Mouse (Mus musculus) forebrain, embryonic 15.5 days (tissue): Measurements from ENCODE around the gene 4931440F15Rik. TPM values are rescaled to one million over a fixed set of nuclear protein-coding genes. Genes with fewer than 3 reads are reported as not detected.

Source experiments
- ATAC-seq: fragments of 200-750 bp; cut with Nextera tagmentation; replicated peaks from 2 replicates; pipeline ENCODE4 v1.8.0; 2017; ENCODE audit warnings: mild to moderate bottlenecking, moderate TSS enrichment, moderate library complexity
- H3K27ac ChIP-seq: fragments of 300-500 bp; sonication (generic); replicated peaks from 2 replicates; pipeline ENCODE4 v1.5.1; 2015; ENCODE audit warnings: mild to moderate bottlenecking, inconsistent platforms
- H3K27me3 ChIP-seq: fragments of 300-500 bp; sonication (generic); 2 replicates; pipeline ENCODE4 v1.6.1; 2015; ENCODE audit warnings: inconsistent platforms
- H3K36me3 ChIP-seq: fragments of 300-500 bp; sonication (generic); 2 replicates; pipeline ENCODE4 v1.6.1; 2015; ENCODE audit warnings: mild to moderate bottlenecking, inconsistent platforms
- H3K4me1 ChIP-seq: fragments of 300-500 bp; sonication (generic); 2 replicates; pipeline ENCODE4 v1.6.1; 2015; ENCODE audit warnings: inconsistent platforms
- H3K4me2 ChIP-seq: fragments of 300-500 bp; sonication (generic); replicated peaks from 2 replicates; pipeline ENCODE4 v1.6.1; 2015; ENCODE audit warnings: mild to moderate bottlenecking, inconsistent platforms
- H3K4me3 ChIP-seq: fragments of 300-500 bp; sonication (generic); 2 replicates; pipeline ENCODE4 v1.5.1; 2015; ENCODE audit warnings: mild to moderate bottlenecking, inconsistent platforms
- H3K9ac ChIP-seq: fragments of 300-500 bp; sonication (generic); replicated peaks from 2 replicates; pipeline ENCODE4 v1.6.1; 2015; ENCODE audit warnings: mild to moderate bottlenecking, inconsistent platforms
- H3K9me3 ChIP-seq: fragments of 300-500 bp; sonication (generic); 2 replicates; pipeline ENCODE4 v1.6.1; 2016; ENCODE audit warnings: inconsistent platforms
- WGBS: fragments of 180-500 bp; shearing (Covaris S2); methylation state at CpG from one replicate; pipeline ENCODE4 v1.1.7; 2015; ENCODE audit warnings: mixed read lengths; 5-methylcytosine and 5-hydroxymethylcytosine counted together
- polyA plus RNA-seq: library from polyadenylated mRNA; unstranded; fragments of >200 nt; fragmentation: Nextera tagmentation; extraction: Ambion mirVana; gene quantifications from 2 replicates; pipeline ENCODE4 v1.2.1, GENCODE M21; 2015

4931440F15Rik gene
- polyA plus RNA-seq, 1 experiment from 2014 or later = 0.37 TPM

DNA sequence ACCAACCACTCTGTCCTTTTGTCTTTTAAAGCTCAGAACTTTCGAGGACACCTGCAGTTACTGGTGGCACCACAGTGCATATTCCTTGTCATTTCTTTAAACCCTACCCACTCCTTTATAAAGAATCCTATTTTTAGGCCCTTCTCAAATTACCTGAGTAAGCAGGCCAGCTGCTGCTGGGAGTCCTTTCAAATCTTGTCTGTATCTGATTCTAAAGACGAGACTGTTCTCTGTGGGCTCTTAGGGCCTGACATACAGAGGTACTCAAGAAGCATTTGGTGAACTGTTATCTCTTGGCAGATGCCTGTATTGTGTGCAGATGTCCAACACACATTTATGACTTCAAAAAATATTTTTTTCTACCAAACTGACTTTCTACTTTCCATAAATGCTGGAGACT, 31.0 kb downstream of the 4931440F15Rik start:
- Histone ChIP-seq H3K36me3 (no peaks in the 10 kb centered on the region; the same call in 1 of the 2 replicates), H3K4me3 (no peak overlapping the region), H3K9ac (no peak overlapping the region), H3K4me2 (no peak overlapping the region), H3K9me3 (no peaks in the 10 kb centered on the region), H3K4me1 (peaks cover 1% of the 10 kb centered on the region), H3K27ac (no peak overlapping the region), H3K27me3 (no peaks in the 10 kb centered on the region)
- no peak for ATAC-seq
- WGBS = 34% methylated on average over 2 of the region's 2 CpGs

DNA sequence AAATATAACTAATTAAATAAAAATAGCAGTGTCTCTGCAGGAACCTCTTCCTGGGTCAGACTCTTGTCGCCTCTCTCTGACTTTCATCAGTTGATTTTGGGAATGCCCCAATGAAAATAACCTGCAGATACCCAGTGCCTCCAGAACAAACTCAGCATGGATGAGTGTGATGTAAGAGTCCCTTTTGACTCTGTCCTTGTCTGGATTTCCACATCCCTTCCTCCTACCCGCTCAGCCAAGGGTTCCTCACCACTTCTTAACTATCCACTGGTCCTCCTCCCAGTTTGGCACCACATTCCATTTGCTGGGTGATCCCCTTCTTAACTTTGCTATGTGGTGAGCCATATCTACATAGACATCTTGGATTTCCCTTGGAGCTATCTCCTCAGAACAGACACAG, 34.7 kb downstream of the 4931440F15Rik start:
- no peaks in the 10 kb centered on the region for H3K9me3 ChIP-seq
- H3K4me1 ChIP-seq = peaks cover 27% of the 10 kb centered on the region
- no peak overlapping the region for H3K9ac ChIP-seq
- no peak overlapping the region for H3K4me3 ChIP-seq
- no peak overlapping the region for H3K27ac ChIP-seq
- no peaks in the 10 kb centered on the region for H3K27me3 ChIP-seq
- H3K4me2 ChIP-seq = no peak overlapping the region
- H3K36me3 ChIP-seq = no peaks in the 10 kb centered on the region; the same call in 1 of the 2 replicates
- 88% methylated on average over 2 of the region's 2 CpGs for WGBS
- no peak for ATAC-seq

DNA sequence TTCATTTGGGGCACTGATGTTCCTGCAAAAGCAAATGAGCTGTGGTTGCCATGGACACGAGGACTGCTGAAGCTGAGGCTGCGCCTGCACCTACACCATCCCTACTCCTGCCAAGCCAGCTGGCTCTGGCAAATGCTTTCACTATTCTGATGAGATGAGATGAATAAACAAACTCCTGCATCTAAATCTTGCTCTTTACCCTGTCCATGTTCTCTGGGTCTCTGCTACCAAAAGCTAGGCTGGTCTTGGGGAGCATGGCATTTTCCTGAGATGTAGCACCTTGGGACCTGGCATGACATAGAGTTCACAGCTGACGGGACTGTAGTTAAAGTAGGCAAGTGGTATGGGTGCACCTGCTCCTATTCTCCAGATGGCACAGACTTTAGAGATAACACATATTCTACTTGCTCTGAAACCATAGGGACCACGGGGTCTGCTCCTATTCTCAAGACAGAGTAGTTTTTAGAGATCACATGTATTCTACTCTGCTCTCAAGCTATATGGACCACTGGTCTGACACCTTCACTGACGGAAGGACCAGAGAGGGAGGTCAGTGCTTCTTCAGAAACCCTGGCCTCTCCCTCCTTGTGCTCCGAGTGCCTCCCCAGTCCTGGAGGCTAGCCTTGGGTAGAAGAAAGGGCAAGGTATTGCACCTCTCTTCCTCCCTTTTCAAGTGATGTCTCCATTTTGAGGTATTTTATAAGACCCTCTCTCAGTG, 36.4 kb downstream of the 4931440F15Rik start:
- 51% methylated on average over 6 of the region's 6 CpGs for WGBS
- H3K9ac ChIP-seq = no peak overlapping the region
- H3K9me3 ChIP-seq = no peaks in the 10 kb centered on the region
- H3K36me3 ChIP-seq = no peaks in the 10 kb centered on the region; the same call in 1 of the 2 replicates
- peak overlapping the region; percentile 18; the same call in 1 of the 2 replicates for H3K4me2 ChIP-seq
- H3K27me3 ChIP-seq = no peaks in the 10 kb centered on the region
- H3K4me3 ChIP-seq = no peak overlapping the region
- peak; percentile 97 for ATAC-seq
- peaks cover 27% of the 10 kb centered on the region for H3K4me1 ChIP-seq
- H3K27ac ChIP-seq = peak overlapping the region; percentile 82

DNA sequence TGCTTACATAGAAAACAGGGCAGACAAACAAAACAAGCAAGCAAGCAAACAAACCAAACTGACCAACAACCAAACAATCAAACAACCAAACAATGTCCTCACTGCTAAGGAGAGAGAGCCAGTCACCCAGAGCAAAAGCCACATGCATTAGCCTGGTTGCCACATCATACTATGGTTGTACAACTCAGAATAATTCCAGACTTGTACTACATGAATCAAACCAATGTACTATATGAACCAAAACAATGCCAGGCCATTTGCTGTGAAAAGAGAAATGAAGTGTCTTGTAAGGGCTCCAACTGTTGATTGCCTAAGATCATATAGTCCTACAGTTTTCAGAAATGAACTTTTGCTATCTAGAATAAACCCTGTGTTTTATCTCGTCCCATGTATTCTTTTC, 37.0 kb downstream of the 4931440F15Rik start:
- Histone ChIP-seq H3K27me3 (no peaks in the 10 kb centered on the region), H3K4me1 (peaks cover 27% of the 10 kb centered on the region), H3K9ac (no peak overlapping the region), H3K4me3 (no peak overlapping the region), H3K36me3 (no peaks in the 10 kb centered on the region; the same call in 1 of the 2 replicates), H3K9me3 (no peaks in the 10 kb centered on the region), H3K4me2 (no peak overlapping the region), H3K27ac (peak overlapping the region; percentile 82)
- ATAC-seq = peak; percentile 53
- 11% methylated on average over 1 of the region's 1 CpGs for WGBS

DNA sequence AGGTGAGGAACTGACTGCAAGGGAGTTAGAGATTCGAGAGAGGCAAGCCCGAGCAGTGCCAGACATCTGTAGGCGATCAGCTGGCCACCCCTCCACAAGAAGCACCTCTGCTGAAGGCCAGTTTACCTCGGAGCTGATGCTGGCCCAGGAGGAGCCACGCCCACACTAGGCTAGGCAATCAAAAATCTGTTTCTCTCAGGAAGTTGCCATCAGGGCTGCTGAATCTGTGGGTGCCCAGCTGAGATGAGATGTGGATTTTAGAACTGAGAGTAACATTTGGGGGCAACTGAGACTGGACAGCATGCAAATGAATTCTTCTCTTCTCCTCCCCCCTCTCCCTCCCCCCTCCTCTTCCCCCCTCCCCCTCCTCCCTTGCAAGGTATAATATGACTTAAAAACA, 38.0 kb downstream of the 4931440F15Rik start:
- H3K9me3 ChIP-seq = no peaks in the 10 kb centered on the region
- H3K4me1 ChIP-seq = peaks cover 27% of the 10 kb centered on the region
- WGBS = 24% methylated on average over 5 of the region's 5 CpGs
- no peaks in the 10 kb centered on the region; the same call in 1 of the 2 replicates for H3K36me3 ChIP-seq
- no peak overlapping the region for H3K4me3 ChIP-seq
- no peaks in the 10 kb centered on the region for H3K27me3 ChIP-seq
- H3K9ac ChIP-seq = no peak overlapping the region
- no peak for ATAC-seq
- H3K27ac ChIP-seq = no peak overlapping the region
- no peak overlapping the region for H3K4me2 ChIP-seq

DNA sequence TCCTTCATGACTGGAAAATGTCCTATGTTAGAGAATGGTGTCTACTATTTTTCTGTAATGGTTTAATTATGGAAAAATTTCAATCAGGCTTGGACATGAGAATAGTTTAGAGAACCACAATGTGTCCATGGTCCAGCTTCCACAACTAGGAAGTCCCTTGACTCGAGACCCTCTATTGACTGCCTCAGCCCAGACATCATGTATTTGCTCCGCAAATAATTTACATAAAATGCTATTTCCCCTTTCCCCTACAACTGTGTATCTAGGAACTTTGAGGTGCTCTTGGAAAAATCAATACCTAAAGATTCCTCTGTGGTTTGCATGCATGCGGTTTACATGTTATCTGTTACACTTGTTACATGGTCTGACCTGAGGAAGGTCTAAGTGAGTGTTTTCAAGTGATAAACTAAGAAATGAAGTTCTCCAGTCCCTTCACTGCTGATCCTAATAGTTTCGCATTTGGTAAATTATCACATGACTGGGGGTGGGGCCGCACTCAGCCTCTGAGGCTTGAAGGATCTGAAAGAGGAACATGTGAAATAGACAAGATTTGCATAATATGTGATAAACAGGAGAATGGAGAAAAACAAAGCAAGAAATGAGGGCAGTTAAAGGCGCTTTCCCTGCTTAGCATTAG, 38.8 kb downstream of the 4931440F15Rik start:
- H3K36me3 ChIP-seq = no peaks in the 10 kb centered on the region; the same call in 1 of the 2 replicates
- no peak overlapping the region for H3K9ac ChIP-seq
- peaks cover 27% of the 10 kb centered on the region for H3K4me1 ChIP-seq
- WGBS = 80% methylated on average over 6 of the region's 6 CpGs
- H3K4me2 ChIP-seq = no peak overlapping the region
- H3K27me3 ChIP-seq = no peaks in the 10 kb centered on the region
- no peak overlapping the region for H3K27ac ChIP-seq
- H3K4me3 ChIP-seq = no peak overlapping the region
- ATAC-seq = no peak
- no peaks in the 10 kb centered on the region for H3K9me3 ChIP-seq

DNA sequence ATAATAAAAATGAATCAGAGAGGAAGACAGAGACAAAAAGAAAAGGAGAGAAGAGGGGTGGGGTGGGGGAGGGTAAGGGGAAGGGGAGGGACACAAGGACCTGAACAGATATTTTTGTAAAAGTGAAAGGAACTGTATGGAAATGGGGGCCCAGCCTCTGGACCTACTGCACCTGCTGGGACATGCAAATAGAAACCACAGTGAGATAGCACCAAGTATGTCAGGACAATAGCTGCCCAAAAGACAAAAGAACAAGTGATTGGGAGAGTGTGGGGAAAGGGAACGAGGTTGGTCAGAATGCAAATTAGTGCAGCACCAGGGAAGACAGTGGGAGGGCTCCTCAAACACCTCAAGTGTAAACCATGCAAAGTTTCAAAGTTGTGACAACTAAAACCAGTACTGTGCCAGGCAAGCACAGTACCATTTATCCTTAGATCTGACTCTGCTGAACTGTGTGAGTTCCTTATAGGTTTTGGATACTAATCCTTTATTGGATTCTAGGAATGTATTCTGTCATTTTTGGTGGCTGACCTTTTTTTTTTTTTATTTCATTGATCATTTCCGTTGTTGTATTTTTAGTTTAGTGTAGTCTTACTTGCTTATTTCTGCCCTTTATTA, 46.0 kb downstream of the 4931440F15Rik start:
- Histone ChIP-seq H3K9me3 (no peaks in the 10 kb centered on the region), H3K27ac (no peak overlapping the region), H3K36me3 (no peaks in the 10 kb centered on the region), H3K4me3 (no peak overlapping the region), H3K4me1 (0 out of 2 replicates have a peak, but pooled peaks cover 4% of the 10 kb centered on the region), H3K4me2 (no peak overlapping the region), H3K9ac (no peak overlapping the region), H3K27me3 (no peaks in the 10 kb centered on the region)
- ATAC-seq = no peak
- WGBS = 21% methylated on average over 2 of the region's 2 CpGs

DNA sequence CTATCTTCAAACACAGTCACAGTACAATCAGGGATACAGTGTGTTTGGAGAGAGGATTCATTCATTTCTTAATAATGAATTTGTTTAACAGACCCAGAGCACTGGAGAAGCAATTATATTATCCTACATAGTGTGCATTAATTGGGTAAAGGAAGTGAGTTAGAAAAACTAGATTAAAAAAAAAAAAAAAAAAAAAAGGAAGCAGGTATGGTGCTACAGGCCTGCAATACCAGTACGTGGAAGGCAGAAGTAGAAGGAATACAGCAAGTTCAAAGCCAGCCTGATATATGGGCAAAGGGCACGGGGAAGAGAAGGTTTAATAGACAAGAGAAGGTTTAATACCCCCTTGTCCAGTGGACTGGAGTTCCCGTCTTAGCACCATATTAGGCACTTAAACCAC, 46.5 kb downstream of the 4931440F15Rik start:
- H3K4me1 ChIP-seq = peaks cover 7% of the 10 kb centered on the region; the same call in 1 of the 2 replicates
- H3K27me3 ChIP-seq = no peaks in the 10 kb centered on the region
- no peak overlapping the region for H3K4me3 ChIP-seq
- H3K9ac ChIP-seq = no peak overlapping the region
- H3K9me3 ChIP-seq = no peaks in the 10 kb centered on the region
- H3K27ac ChIP-seq = no peak overlapping the region
- no peaks in the 10 kb centered on the region for H3K36me3 ChIP-seq
- 53% methylated on average over 3 of the region's 3 CpGs for WGBS
- no peak for ATAC-seq
- no peak overlapping the region for H3K4me2 ChIP-seq

DNA sequence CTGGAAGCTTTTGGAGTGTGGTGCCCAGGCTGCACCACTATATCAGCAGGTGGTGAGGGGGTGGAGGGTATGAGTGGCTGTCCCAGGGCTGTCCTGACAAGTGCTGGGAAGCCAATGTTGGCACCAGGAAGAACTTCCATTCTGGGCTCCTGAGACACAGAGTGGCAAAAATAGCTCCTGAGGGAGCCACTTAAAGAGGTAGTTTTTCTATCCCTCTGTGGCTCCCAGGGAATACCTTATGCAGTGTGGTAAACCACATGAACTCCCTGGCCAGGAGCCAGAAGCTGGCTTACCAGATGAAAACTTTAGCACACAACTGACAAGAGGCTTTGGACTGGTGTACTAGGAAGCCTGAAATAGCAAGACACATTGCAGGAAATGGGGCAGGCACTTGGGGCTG, 47.5 kb downstream of the 4931440F15Rik start:
- H3K27me3 ChIP-seq = no peaks in the 10 kb centered on the region
- no peak overlapping the region for H3K4me3 ChIP-seq
- H3K9ac ChIP-seq = no peak overlapping the region
- H3K27ac ChIP-seq = no peak overlapping the region
- H3K9me3 ChIP-seq = no peaks in the 10 kb centered on the region
- peaks cover 7% of the 10 kb centered on the region; the same call in 1 of the 2 replicates for H3K4me1 ChIP-seq
- H3K36me3 ChIP-seq = no peaks in the 10 kb centered on the region
- no peak overlapping the region for H3K4me2 ChIP-seq
- ATAC-seq = no peak

DNA sequence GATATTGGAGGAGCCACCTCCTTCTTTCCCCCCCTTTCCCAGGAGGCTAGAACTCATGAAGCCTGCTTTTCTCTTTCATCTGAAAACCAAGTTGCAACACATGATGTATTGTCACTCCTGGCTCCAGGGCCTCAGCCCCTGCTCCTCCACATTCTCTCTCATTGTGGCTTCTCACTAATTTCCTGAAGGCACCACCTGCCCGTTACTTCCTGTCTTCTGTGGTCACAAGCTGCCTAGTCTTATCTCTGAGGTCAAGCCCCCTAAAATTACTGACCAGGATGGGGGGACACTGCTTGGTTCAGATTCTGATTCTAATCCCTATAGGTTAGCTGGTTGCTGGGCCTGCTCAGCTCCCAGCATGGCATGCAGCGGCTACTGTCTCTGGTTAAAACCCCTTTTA, 50.7 kb downstream of the 4931440F15Rik start:
- Histone ChIP-seq H3K36me3 (no peaks in the 10 kb centered on the region), H3K4me3 (no peak overlapping the region), H3K9me3 (no peaks in the 10 kb centered on the region), H3K4me1 (peaks cover 7% of the 10 kb centered on the region; the same call in 1 of the 2 replicates), H3K27ac (peak overlapping the region; percentile 51), H3K27me3 (no peaks in the 10 kb centered on the region), H3K4me2 (no peak overlapping the region), H3K9ac (no peak overlapping the region)
- ATAC-seq = no peak
- WGBS = 71% methylated on average over 2 of the region's 2 CpGs

DNA sequence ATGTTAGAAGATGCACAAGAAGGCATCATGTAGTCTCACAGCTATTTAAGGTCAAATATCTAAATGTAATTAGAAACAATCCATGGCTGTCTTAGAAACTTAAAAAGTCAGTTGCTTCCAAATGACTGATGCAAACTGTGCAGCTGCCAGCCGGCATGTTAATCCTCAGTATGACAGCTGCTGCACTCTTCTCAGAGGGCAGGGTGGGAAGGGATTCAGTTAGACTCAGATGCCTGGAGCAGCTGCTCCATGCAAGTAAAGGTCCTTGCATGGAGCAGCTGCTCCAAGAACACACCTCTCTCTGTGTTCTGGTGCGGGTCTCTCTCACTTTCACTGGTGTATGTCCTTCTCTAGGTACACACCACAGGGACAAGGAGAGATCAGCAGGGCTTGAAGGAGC, 51.2 kb downstream of the 4931440F15Rik start:
- Histone ChIP-seq H3K36me3 (no peaks in the 10 kb centered on the region), H3K4me3 (no peak overlapping the region), H3K27me3 (no peaks in the 10 kb centered on the region), H3K27ac (peak overlapping the region; percentile 51), H3K9me3 (no peaks in the 10 kb centered on the region), H3K4me1 (peaks cover 7% of the 10 kb centered on the region; the same call in 1 of the 2 replicates), H3K9ac (no peak overlapping the region), H3K4me2 (no peak overlapping the region)
- peak; percentile 80 for ATAC-seq
- WGBS = 34% methylated on average over 2 of the region's 2 CpGs
